Mouse (Mus musculus): Measurements from ENCODE around the gene Dnajc1. TPM values are rescaled to one million over a fixed set of nuclear protein-coding genes. Genes with fewer than 3 reads are reported as not detected.

Gene Dnajc1
- total and polyA plus RNA-seq, 2 experiments = 9.3 to 17.2 TPM

GRCm38 (mm10) chr2:18370794-18371498, 21.7 kb downstream of the Dnajc1 start:
- no peak for DNase-seq (ENCODE audit: extremely low read depth, low read depth, low spot score)
- 62% methylated on average over 4 of the region's 4 CpGs for WGBS
- H3K36me3 ChIP-seq (ENCODE audit: control insufficient read depth, insufficient read depth, low read length) = no peaks in the 10 kb centered on the region
- no peak overlapping the region for H3K27ac ChIP-seq (replicated peaks; ENCODE audit: insufficient read depth, low read depth, low read length)
- H3K4me1 ChIP-seq (ENCODE audit: control insufficient read depth, insufficient read depth, low read length) = peaks cover 14% of the 10 kb centered on the region
- peaks cover 6% of the 10 kb centered on the region; the same call in 1 of the 2 replicates for H3K79me2 ChIP-seq (ENCODE audit: control insufficient read depth, insufficient read depth, low read length)
- TF ChIP-seq CTCF (IDR thresholded peaks at IDR 0.05; ENCODE audit: low read depth, low read length) (no peak), POLR2A (IDR thresholded peaks at IDR 0.05; ENCODE audit: extremely low read depth, insufficient read depth, low read length) (no peak)
- H3K9ac ChIP-seq (ENCODE audit: low read depth, low read length) = no peak overlapping the region
- H3K27me3 ChIP-seq (ENCODE audit: control insufficient read depth, insufficient read depth, low read length) = no peaks in the 10 kb centered on the region
- H3K4me3 ChIP-seq (ENCODE audit: insufficient read depth, low read depth, low read length) = no peak overlapping the region

GRCm38 (mm10) chr2:18364402-18364801, 28.2 kb downstream of the Dnajc1 start:
- H3K79me2 ChIP-seq (ENCODE audit: control insufficient read depth, insufficient read depth, low read length) = peaks cover 8% of the 10 kb centered on the region; the same call in 1 of the 2 replicates
- WGBS = 19% methylated on average over 1 of the region's 1 CpGs
- H3K27ac ChIP-seq (replicated peaks; ENCODE audit: insufficient read depth, low read depth, low read length) = no peak overlapping the region
- TF ChIP-seq CTCF (IDR thresholded peaks at IDR 0.05; ENCODE audit: low read depth, low read length) (no peak), POLR2A (IDR thresholded peaks at IDR 0.05; ENCODE audit: extremely low read depth, insufficient read depth, low read length) (no peak)
- no peaks in the 10 kb centered on the region for H3K27me3 ChIP-seq (ENCODE audit: control insufficient read depth, insufficient read depth, low read length)
- peaks cover 13% of the 10 kb centered on the region; the same call in 1 of the 2 replicates for H3K4me1 ChIP-seq (ENCODE audit: control insufficient read depth, insufficient read depth, low read length)
- no peak overlapping the region for H3K9ac ChIP-seq (ENCODE audit: low read depth, low read length)
- H3K4me3 ChIP-seq (ENCODE audit: insufficient read depth, low read depth, low read length) = no peak overlapping the region
- H3K36me3 ChIP-seq (ENCODE audit: control insufficient read depth, insufficient read depth, low read length) = no peaks in the 10 kb centered on the region
- DNase-seq (ENCODE audit: extremely low read depth, low read depth, low spot score) = peak; percentile 89

GRCm38 (mm10) chr2:18355293-18355692, 37.3 kb downstream of the Dnajc1 start:
- TF ChIP-seq POLR2A (IDR thresholded peaks at IDR 0.05; ENCODE audit: extremely low read depth, insufficient read depth, low read length) (no peak), CTCF (IDR thresholded peaks at IDR 0.05; ENCODE audit: low read depth, low read length) (no peak)
- DNase-seq (ENCODE audit: extremely low read depth, low read depth, low spot score) = peak; percentile 41
- no peak overlapping the region for H3K27ac ChIP-seq (replicated peaks; ENCODE audit: insufficient read depth, low read depth, low read length)
- peaks cover 6% of the 10 kb centered on the region; the same call in 1 of the 2 replicates for H3K79me2 ChIP-seq (ENCODE audit: control insufficient read depth, insufficient read depth, low read length)
- H3K36me3 ChIP-seq (ENCODE audit: control insufficient read depth, insufficient read depth, low read length) = no peaks in the 10 kb centered on the region
- H3K9ac ChIP-seq (ENCODE audit: low read depth, low read length) = no peak overlapping the region
- H3K27me3 ChIP-seq (ENCODE audit: control insufficient read depth, insufficient read depth, low read length) = no peaks in the 10 kb centered on the region
- no peak overlapping the region for H3K4me3 ChIP-seq (ENCODE audit: insufficient read depth, low read depth, low read length)
- H3K4me1 ChIP-seq (ENCODE audit: control insufficient read depth, insufficient read depth, low read length) = no peaks in the 10 kb centered on the region

- peak; percentile 20; the same call in 1 of the 2 replicates for TF ChIP-seq CTCF (IDR thresholded peaks at IDR 0.05; ENCODE audit: low read depth, low read length)
- TF ChIP-seq POLR2A (IDR thresholded peaks at IDR 0.05; ENCODE audit: extremely low read depth, insufficient read depth, low read length) = no peak
- no peak overlapping the region for H3K9ac ChIP-seq (ENCODE audit: low read depth, low read length)
- H3K79me2 ChIP-seq (ENCODE audit: control insufficient read depth, insufficient read depth, low read length) = peaks cover 6% of the 10 kb centered on the region; the same call in 1 of the 2 replicates
- no peaks in the 10 kb centered on the region for H3K27me3 ChIP-seq (ENCODE audit: control insufficient read depth, insufficient read depth, low read length)
- WGBS = 87% methylated on average over 2 of the region's 2 CpGs
- no peak overlapping the region for H3K27ac ChIP-seq (replicated peaks; ENCODE audit: insufficient read depth, low read depth, low read length)
- H3K36me3 ChIP-seq (ENCODE audit: control insufficient read depth, insufficient read depth, low read length) = no peaks in the 10 kb centered on the region
- H3K4me3 ChIP-seq (ENCODE audit: insufficient read depth, low read depth, low read length) = no peak overlapping the region
- H3K4me1 ChIP-seq (ENCODE audit: control insufficient read depth, insufficient read depth, low read length) = no peaks in the 10 kb centered on the region
- no peak for DNase-seq (ENCODE audit: extremely low read depth, low read depth, low spot score)
These were observed 40.0 kb downstream of the Dnajc1 start for GRCm38 (mm10) chr2:18352620-18353019.

- TF ChIP-seq CTCF (IDR thresholded peaks at IDR 0.05; ENCODE audit: low read depth, low read length) (0 out of 2 replicates have a peak, but pooled peaks have one; percentile 10), POLR2A (IDR thresholded peaks at IDR 0.05; ENCODE audit: extremely low read depth, insufficient read depth, low read length) (no peak)
- DNase-seq (ENCODE audit: extremely low read depth, low read depth, low spot score) = no peak
- H3K27me3 ChIP-seq (ENCODE audit: control insufficient read depth, insufficient read depth, low read length) = no peaks in the 10 kb centered on the region
- no peak overlapping the region for H3K9ac ChIP-seq (ENCODE audit: low read depth, low read length)
- H3K79me2 ChIP-seq (ENCODE audit: control insufficient read depth, insufficient read depth, low read length) = no peaks in the 10 kb centered on the region; the same call in 1 of the 2 replicates
- H3K4me3 ChIP-seq (ENCODE audit: insufficient read depth, low read depth, low read length) = no peak overlapping the region
- H3K27ac ChIP-seq (replicated peaks; ENCODE audit: insufficient read depth, low read depth, low read length) = no peak overlapping the region
- no peaks in the 10 kb centered on the region for H3K36me3 ChIP-seq (ENCODE audit: control insufficient read depth, insufficient read depth, low read length)
- H3K4me1 ChIP-seq (ENCODE audit: control insufficient read depth, insufficient read depth, low read length) = no peaks in the 10 kb centered on the region
- 69% methylated on average over 2 of the region's 2 CpGs for WGBS
These were observed 49.2 kb downstream of the Dnajc1 start for GRCm38 (mm10) chr2:18343464-18343863.

- H3K4me3 ChIP-seq (ENCODE audit: insufficient read depth, low read depth, low read length) = no peak overlapping the region
- no peak overlapping the region for H3K27ac ChIP-seq (replicated peaks; ENCODE audit: insufficient read depth, low read depth, low read length)
- no peak overlapping the region for H3K9ac ChIP-seq (ENCODE audit: low read depth, low read length)
- no peak for DNase-seq (ENCODE audit: extremely low read depth, low read depth, low spot score)
- WGBS = 95% methylated on average over 2 of the region's 2 CpGs
- H3K79me2 ChIP-seq (ENCODE audit: control insufficient read depth, insufficient read depth, low read length) = peaks cover 7% of the 10 kb centered on the region; the same call in 1 of the 2 replicates
- no peaks in the 10 kb centered on the region for H3K4me1 ChIP-seq (ENCODE audit: control insufficient read depth, insufficient read depth, low read length)
- H3K36me3 ChIP-seq (ENCODE audit: control insufficient read depth, insufficient read depth, low read length) = no peaks in the 10 kb centered on the region; the same call in 1 of the 2 replicates
- no peak for TF ChIP-seq CTCF (IDR thresholded peaks at IDR 0.05; ENCODE audit: low read depth, low read length)
- TF ChIP-seq POLR2A (IDR thresholded peaks at IDR 0.05; ENCODE audit: extremely low read depth, insufficient read depth, low read length) = no peak
- H3K27me3 ChIP-seq (ENCODE audit: control insufficient read depth, insufficient read depth, low read length) = no peaks in the 10 kb centered on the region
These were observed 74.0 kb downstream of the Dnajc1 start for GRCm38 (mm10) chr2:18318671-18319070.

All from liver, adult 2 months (tissue).